Mouse (Mus musculus) Patski (cell line): ENCODE measurements around the gene Armc3. TPM values are rescaled to one million over a fixed set of nuclear protein-coding genes. Genes with fewer than 3 reads are reported as not detected.

ENCODE experiments used
- ATAC-seq: fragments of 100-300 bp; one replicate; pipeline ENCODE4 v1.8.0; 2021
- CTCF ChIA-PET: fragments of 350-600 bp; sonication (Branson Sonifier 250); formaldehyde crosslinking; loops from one replicate; lab custom pipeline; 2022; ENCODE audit warnings: inconsistent platforms; lab: Charles Lee
- POLR2A ChIA-PET: fragments of 350-600 bp; sonication (Branson Sonifier 250); formaldehyde crosslinking; loops from one replicate; lab custom pipeline; 2022; ENCODE audit warnings: antibody characterized with exemption, inconsistent platforms; lab: Charles Lee
- DNase-seq: peaks from one replicate; pipeline ENCODE4 v3.0.0-alpha.2; 2011; ENCODE audit warnings: low read depth, low spot score
- H3K27me3 ChIP-seq: fragments of 371-371 bp; one replicate; pipeline ENCODE4 v1.5.1; 2021
- CTCF ChIP-seq: fragments of 100-300 bp; IDR thresholded peaks from one replicate; pipeline ENCODE4 v1.5.1; 2021
- in situ Hi-C: fragments of 300-500 bp; cut with MboI; formaldehyde crosslinking; loops from 3 replicates; pipeline ENCODE4 v1.11.1; 2018; ENCODE audit warnings: low pct_unique_long_range_greater_than_20kb, mixed read lengths
- polyA plus RNA-seq: library from polyadenylated mRNA; unstranded; gene quantifications from one replicate; pipeline ENCODE4 v1.2.3, GENCODE M21; 2021

Armc3 gene
- polyA plus RNA-seq, 1 experiment from 2014 or later = not detected

DNA sequence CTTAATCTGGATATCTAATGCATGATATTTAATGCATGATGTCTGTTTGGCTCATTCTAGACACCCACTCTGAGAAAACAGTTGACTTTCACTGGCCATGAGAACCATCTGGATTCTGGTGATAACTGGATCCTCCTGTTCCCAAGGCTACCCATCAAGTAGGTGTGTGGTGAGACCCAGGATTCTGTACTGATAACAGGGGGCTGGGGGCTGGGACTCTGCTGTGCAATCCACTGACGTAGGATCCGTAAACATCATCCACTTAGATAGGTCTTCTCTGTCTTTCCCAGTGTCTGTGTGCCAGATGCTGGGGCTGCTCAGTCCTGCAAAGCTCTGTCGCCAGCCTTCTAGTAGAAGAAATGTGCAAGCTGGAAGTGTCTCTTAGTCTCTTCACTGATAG is 149.4 kb downstream of the Armc3 start:
- ChIA-PET POLR2A (interaction anchor here (0.6 kb wide), 1 partner anchor 17 kb away, joined by 7 read pairs; no protein-coding TSS in a partner anchor), CTCF (interaction anchor here (1.1 kb wide), 1 partner anchor 66 kb away, joined by 3 read pairs; no protein-coding TSS in a partner anchor)
- no peak for DNase-seq
- H3K27me3 ChIP-seq = peaks cover 22% of the 10 kb centered on the region
- ATAC-seq = no peak
- in situ Hi-C loops = loop anchor here (25.0 kb wide), 1 partner anchor 1911 kb away; no protein-coding TSS in a partner anchor
- TF ChIP-seq CTCF = no peak

DNA sequence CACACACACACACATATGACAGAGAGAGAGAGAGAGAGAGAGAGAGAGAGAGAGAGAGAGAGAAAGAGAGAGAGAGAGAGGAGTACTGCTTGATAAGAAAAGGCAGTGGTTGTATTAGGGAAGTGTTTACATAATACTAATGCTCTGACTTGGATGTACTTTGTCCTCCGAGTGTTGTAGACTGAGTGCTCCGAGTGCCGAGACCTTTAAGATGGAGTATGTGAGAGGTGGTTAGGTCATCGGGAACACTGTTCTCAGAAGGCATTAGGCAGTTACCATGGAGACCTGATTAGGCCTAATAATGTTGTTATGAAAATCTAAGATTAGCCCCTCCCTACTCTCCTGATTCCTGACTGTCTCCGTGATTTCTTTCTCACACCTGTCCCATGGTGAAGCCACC is 151.1 kb downstream of the Armc3 start:
- in situ Hi-C loops = no loop called here
- ChIA-PET POLR2A (no interaction called here), CTCF (interaction anchor here (1.0 kb wide), 1 partner anchor 13 kb away, joined by 3 read pairs; no protein-coding TSS in a partner anchor)
- peaks cover 22% of the 10 kb centered on the region for H3K27me3 ChIP-seq
- DNase-seq = no peak
- no peak for ATAC-seq
- no peak for TF ChIP-seq CTCF

DNA sequence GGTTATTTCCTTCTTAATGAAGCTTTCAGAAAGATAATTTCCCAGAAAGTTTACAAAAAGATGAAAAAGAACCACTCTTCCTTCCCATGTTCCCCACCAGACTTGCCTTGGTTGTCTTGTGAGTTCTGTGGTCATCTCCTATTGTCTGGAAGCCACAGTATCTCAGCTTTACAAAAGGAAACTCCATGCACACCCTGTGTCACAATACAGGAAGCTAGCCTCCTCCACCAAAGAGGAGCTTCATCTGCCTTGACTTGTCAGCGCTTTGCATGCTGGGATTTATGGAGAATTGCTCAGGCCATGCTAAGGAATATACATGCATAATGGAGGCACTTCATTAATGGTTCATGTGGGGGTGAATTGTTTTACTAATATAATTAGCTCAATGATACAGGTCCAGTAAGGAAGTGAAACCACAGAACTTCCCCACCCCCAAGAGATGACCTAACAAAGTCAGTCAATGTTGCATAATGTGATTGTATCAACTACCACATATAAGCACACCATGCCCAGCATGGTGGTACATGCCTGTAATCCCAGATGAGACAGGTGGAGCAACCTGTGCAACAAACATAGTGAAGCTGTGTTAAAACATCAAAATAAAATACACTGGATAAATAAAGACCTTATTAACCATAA is 152.6 kb downstream of the Armc3 start:
- ChIA-PET POLR2A (no interaction called here), CTCF (interaction anchor here (1.1 to 1.9 kb wide), 3 partner anchors 10 to 19 kb away, joined by 3 to 6 read pairs (median 3); partner anchors contain the start of gene Msrb2)
- TF ChIP-seq CTCF = no peak
- DNase-seq (no peak), ATAC-seq (no peak)
- peaks cover 21% of the 10 kb centered on the region for H3K27me3 ChIP-seq
- in situ Hi-C loops = no loop called here

DNA sequence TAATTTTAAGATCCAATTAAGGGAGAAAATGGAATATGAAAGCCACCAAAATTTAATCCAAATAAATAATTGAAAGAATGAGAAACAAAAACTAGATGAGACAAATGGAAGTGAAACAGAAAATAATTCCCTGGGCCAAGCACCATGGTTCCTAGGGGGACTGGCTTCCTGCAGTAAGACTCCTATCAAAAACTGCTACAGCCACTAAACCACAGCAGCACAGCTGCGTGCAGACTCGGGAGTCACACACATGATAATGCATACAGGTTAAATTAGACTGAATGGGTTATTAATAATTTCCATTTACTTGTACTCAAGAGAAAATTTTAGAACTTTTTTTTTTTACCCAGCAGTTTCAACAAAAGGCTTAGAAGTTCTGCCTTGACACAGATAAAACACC is 154.1 kb downstream of the Armc3 start:
- in situ Hi-C loops = no loop called here
- DNase-seq = no peak
- peaks cover 12% of the 10 kb centered on the region for H3K27me3 ChIP-seq
- no peak for TF ChIP-seq CTCF
- ChIA-PET CTCF (interaction anchor here (1.9 kb wide), 1 partner anchor 10 kb away, joined by 6 read pairs; no protein-coding TSS in a partner anchor), POLR2A (no interaction called here)
- ATAC-seq = no peak

Other genes with a start within 250 kb of the Armc3 start
- gene Pip4k2a, start 201.2 kb upstream of the Armc3 start, polyA plus RNA-seq = 17.6 TPM
- 0.53 TPM for gene 4930426L09Rik, start 201.0 kb upstream of the Armc3 start, polyA plus RNA-seq
- 13.3 TPM for gene Msrb2, start 172.1 kb downstream of the Armc3 start, polyA plus RNA-seq
- gene Ptf1a, start 246.4 kb downstream of the Armc3 start, polyA plus RNA-seq = not detected